Mouse (Mus musculus): Measurements from ENCODE around the gene Otog.

DNA sequence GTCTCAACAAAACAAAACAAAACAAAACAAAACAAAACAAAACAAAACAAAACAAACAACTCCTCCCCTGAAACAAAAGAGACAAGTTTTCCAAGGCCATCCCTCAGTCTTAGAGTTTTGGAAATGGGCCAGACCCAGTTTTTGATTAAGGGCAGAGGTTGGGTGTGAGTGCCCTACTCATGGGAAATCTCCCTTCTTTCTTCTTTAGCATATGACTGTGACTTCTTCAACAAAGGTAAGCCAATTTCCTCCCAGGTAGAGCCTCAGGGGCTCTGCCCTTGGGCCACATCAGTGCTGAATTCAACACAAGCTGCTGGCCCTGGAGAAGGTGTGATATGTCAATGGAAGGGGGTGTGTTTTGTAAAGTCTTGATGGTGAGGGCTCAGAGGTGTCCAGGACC is 40.1 kb downstream of the Otog start:
- TF ChIP-seq POLR2AphosphoS2 (IDR thresholded peaks at IDR 0.05; ENCODE audit: low read depth, low read length) = no peak
- TF ChIP-seq MXI1 (IDR thresholded peaks at IDR 0.05; ENCODE audit: low read depth, low read length) = no peak
- no peak for TF ChIP-seq POLR2A (IDR thresholded peaks at IDR 0.05; ENCODE audit: low read depth, low read length)
- TF ChIP-seq IRF4 (IDR thresholded peaks at IDR 0.05; ENCODE audit: low read depth, low read length) = no peak
- no peak for TF ChIP-seq ELF1 (IDR thresholded peaks at IDR 0.05; ENCODE audit: low read depth, low read length)

Data from CH12.LX (cell line).